Mouse (Mus musculus) spleen, adult 2 months (tissue): ENCODE measurements around the gene Capn6. TPM values are rescaled to one million over a fixed set of nuclear protein-coding genes. Genes with fewer than 3 reads are reported as not detected.

Experiments
- DNase-seq, 2 experiments: peaks; one replicate each; pipeline versions ENCODE4 v3.0.0 to v3.0.0-alpha.2; 2012 to 2021; ENCODE audit warnings: low spot score in 2 of 2, low read depth in 1 of 2
- H3K27ac ChIP-seq: fragments of 200-500 bp; 2 replicates; pipeline ENCODE4 v1.5.1; 2012; ENCODE audit warnings: low read length, inconsistent platforms; ENCODE audit not compliant: insufficient read depth
- H3K27me3 ChIP-seq: fragments of 200-500 bp; 2 replicates; pipeline ENCODE4 v1.6.1; 2012; ENCODE audit warnings: mild to moderate bottlenecking, moderate library complexity, low read length, inconsistent platforms; ENCODE audit not compliant: control insufficient read depth, insufficient read depth
- H3K36me3 ChIP-seq: fragments of 200-500 bp; 2 replicates; pipeline ENCODE4 v1.6.1; 2012; ENCODE audit warnings: mild to moderate bottlenecking, low read length, inconsistent platforms; ENCODE audit not compliant: control insufficient read depth, insufficient read depth
- H3K4me1 ChIP-seq: fragments of 200-500 bp; 2 replicates; pipeline ENCODE4 v1.6.1; 2011; ENCODE audit warnings: inconsistent platforms; ENCODE audit not compliant: control insufficient read depth, insufficient read depth, insufficient read length
- H3K4me3 ChIP-seq: fragments of 200-500 bp; 2 replicates; pipeline ENCODE4 v1.5.1; 2011; ENCODE audit warnings: mild to moderate bottlenecking, inconsistent platforms; ENCODE audit not compliant: insufficient read depth, insufficient read length; ENCODE audit errors: extremely low read depth
- CTCF ChIP-seq: fragments of 200-500 bp; IDR thresholded peaks from 2 replicates; pipeline ENCODE4 v1.5.1; 2011; ENCODE audit warnings: mild to moderate bottlenecking, inconsistent platforms; ENCODE audit not compliant: insufficient read depth, insufficient read length, insufficient replicate concordance; ENCODE audit errors: extremely low read depth
- POLR2A ChIP-seq: fragments of 200-500 bp; IDR thresholded peaks from 2 replicates; pipeline ENCODE4 v1.6.1; 2011; ENCODE audit warnings: low read depth, low read length, inconsistent platforms
- WGBS: fragments of 180-500 bp; shearing (Covaris S2); methylation state at CpG from one replicate; pipeline ENCODE4 v1.1.7; 2018; 5-methylcytosine and 5-hydroxymethylcytosine counted together
- polyA plus RNA-seq: library from polyadenylated mRNA; depleted of rRNA; stranded (reverse); fragments of >200 nt; gene quantifications from 2 replicates; pipeline ENCODE4 v1.2.3, GENCODE M21; 2012; rRNA removed

The Capn6 gene
- 0.07 and 0.11 TPM in 2 replicates for polyA plus RNA-seq

DNA sequence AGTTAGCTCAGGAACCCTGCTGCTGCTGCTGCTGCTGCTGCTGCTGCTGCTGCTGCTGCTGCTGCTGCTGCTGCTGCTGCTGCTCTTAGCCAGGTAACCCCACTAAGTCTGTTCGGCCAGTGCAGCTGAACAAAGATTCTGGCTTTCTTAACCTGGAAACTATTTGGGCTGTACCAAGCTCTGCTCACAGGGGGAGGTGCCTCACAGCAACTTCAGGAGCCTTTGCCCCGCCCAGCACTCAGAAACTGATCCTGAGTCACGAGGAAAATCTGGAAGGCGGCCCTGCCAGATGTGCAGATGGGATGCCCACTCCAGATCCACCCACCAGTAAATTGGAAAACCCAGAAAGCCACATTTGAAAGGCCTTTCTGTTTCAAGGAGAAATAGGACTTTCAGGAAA, at the start of gene Capn6:
Gene Capn6, minus strand, starts transcription at position 203 of the 400 bp plus-strand sequence.
- TF ChIP-seq CTCF, result no peak
- TF ChIP-seq POLR2A, result no peak
- no peak for DNase-seq
- no peak within 1 kb of the TSS for H3K4me3 ChIP-seq
- H3K36me3 ChIP-seq, result no peaks in the 10 kb centered on the region
- no peaks in the 10 kb centered on the region for H3K4me1 ChIP-seq
- H3K27ac ChIP-seq, result no peak within 1 kb of the TSS
- WGBS, result 65% methylated on average over 4 of the region's 4 CpGs
- H3K27me3 ChIP-seq, result no peaks in the 10 kb centered on the region

DNA sequence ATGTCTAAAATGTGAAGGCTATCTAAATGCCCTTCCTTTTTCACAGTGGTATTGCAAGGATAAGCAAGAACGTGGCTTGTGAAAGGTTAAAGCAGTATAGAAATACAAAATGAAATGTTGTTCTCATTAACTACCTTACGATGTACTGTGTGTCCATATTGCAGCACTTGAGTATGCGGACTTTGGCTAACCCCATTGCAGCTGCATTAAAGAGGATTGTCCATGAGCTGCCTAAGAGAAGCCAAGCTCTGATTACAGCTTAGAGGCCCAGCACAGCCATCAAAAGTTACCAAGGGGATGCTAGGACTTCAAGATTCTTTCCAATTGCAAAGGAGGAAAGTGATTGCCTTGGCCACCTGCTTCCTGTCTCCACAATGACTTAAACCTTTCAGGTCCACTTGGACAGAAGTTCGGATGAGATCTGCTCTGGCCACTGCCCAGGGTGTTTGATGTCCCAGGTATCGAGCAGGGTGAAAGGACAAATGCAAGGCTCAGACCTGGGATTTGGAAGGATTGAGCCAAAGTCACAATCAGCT, 40.0 kb upstream of the Capn6 start:
- Histone ChIP-seq H3K36me3 (no peaks in the 10 kb centered on the region), H3K4me3 (no peak overlapping the region), H3K27me3 (no peaks in the 10 kb centered on the region), H3K4me1 (no peaks in the 10 kb centered on the region), H3K27ac (no peak overlapping the region)
- no peak for TF ChIP-seq CTCF
- TF ChIP-seq POLR2A, result no peak
- no peak for DNase-seq
- WGBS, result 80% methylated on average over 5 of the region's 5 CpGs

DNA sequence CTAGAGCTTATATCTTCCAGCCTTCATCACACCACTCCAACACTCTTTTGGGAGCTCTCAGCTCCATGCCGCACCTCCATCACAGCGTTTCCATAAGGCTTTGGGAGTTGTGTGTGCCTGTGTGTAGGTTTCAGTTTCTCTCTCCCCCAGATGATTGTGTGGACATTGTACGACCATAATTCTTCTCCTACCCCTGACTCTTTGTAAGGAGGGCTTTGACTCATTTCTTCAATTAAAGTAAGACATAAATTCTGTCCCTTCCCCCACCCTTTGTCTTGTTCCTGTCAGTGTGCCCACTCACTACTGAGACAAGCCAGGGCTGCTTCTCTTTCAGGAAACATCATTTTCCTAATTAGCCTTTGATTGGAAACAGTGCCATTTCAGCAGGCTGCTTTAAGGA, 24.1 kb upstream of the Capn6 start:
- Histone ChIP-seq H3K4me3 (no peak overlapping the region), H3K27ac (no peak overlapping the region), H3K4me1 (no peaks in the 10 kb centered on the region), H3K36me3 (no peaks in the 10 kb centered on the region), H3K27me3 (no peaks in the 10 kb centered on the region)
- DNase-seq, result no peak
- no peak for TF ChIP-seq POLR2A
- TF ChIP-seq CTCF, result no peak
- 83% methylated on average over 3 of the region's 3 CpGs for WGBS

DNA sequence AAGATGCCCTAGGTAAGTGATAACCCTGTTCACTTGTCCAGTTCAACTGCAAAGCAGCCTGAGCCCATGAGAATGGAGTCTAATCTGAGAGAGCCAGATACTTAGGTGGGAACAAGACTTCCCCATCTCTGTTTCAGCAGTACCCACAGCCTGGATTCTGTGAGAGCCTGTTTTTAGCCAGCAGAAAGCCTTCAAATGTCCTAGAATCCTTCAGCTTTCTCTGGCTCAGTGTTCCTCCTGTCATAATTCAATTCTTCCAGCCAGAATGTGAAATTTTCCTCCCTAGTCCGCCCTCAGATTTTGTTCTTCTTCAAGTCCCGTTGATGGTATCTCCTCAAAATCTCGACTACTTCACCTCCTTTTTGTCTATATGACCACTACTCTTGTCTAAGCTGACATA, 22.8 kb upstream of the Capn6 start:
- WGBS, result 76% methylated on average over 3 of the region's 3 CpGs
- Histone ChIP-seq H3K4me3 (no peak overlapping the region), H3K36me3 (no peaks in the 10 kb centered on the region), H3K27me3 (no peaks in the 10 kb centered on the region), H3K4me1 (no peaks in the 10 kb centered on the region), H3K27ac (no peak overlapping the region)
- TF ChIP-seq CTCF, result no peak
- TF ChIP-seq POLR2A, result no peak
- no peak for DNase-seq

DNA sequence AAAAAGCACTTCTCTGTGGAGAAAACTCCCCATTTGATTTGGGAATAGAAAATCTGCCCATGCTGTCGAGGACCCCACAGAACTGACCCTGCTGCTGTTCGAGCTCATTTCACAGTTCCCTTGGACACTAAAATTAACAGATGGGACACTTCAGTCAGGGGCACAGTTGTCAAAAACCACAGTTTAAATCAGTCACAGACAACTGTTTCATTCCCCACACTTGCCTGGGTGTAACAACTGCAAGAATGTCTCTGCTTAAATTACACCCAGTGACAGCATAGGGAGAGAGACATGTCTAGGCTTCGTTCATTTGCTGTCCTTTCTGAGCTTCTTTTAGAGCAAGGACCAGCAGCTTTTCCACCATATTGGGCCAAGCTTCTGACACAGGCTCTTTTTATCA, 19.4 kb upstream of the Capn6 start:
- Histone ChIP-seq H3K27me3 (no peaks in the 10 kb centered on the region), H3K36me3 (no peaks in the 10 kb centered on the region), H3K27ac (no peak overlapping the region), H3K4me1 (no peaks in the 10 kb centered on the region), H3K4me3 (no peak overlapping the region)
- no peak for TF ChIP-seq CTCF
- no peak for TF ChIP-seq POLR2A
- DNase-seq, result no peak
- 77% methylated on average over 3 of the region's 3 CpGs for WGBS

DNA sequence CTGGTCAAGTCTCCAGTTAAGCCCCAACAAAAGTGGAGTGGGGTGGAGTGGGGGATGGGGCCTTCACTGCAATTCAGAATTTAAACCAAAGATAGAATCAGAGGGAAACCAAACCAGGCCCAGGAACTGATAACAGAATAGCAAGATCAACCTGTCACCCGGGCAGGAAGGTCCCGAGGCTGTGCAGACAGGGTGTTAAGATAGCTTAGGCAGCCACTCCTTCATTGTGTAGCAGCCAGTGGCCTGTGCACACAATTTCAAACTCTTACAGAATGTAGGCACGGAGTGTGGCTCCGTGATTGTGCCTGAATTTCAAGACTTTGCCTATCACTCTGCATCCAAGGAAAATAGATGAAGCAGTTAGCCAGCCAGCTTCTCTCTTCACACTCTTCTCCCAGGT, 693 bp downstream of the Capn6 start:
- DNase-seq, result no peak
- WGBS, result 60% methylated on average over 4 of the region's 4 CpGs
- no peak overlapping the region for H3K4me3 ChIP-seq
- H3K27me3 ChIP-seq, result no peaks in the 10 kb centered on the region
- no peak for TF ChIP-seq CTCF
- TF ChIP-seq POLR2A, result no peak
- H3K4me1 ChIP-seq, result no peaks in the 10 kb centered on the region
- H3K27ac ChIP-seq, result no peak overlapping the region
- H3K36me3 ChIP-seq, result no peaks in the 10 kb centered on the region

DNA sequence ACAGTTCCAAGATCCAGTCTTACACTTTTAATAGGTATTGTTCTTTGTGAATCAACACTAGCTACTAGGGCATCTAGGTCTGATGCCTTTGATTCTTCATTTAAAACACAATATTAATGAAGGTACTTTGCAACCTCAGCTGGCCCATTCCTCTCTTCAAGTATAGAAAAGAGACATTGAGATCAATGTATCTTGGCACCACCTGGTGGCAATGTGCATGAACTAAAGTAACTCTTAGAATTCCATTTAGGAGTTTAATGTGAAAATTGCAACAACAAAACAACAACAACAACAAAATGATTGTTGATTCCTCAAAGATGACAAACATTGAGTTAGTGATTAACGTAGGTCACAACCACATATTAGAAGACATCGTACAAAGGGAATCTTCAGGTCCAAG, 8.3 kb downstream of the Capn6 start:
- Histone ChIP-seq H3K36me3 (no peaks in the 10 kb centered on the region), H3K4me3 (no peak overlapping the region), H3K27me3 (no peaks in the 10 kb centered on the region), H3K4me1 (no peaks in the 10 kb centered on the region), H3K27ac (no peak overlapping the region)
- TF ChIP-seq CTCF (no peak), POLR2A (no peak)
- DNase-seq, result no peak
- WGBS, result 86% methylated on average over 2 of the region's 2 CpGs

DNA sequence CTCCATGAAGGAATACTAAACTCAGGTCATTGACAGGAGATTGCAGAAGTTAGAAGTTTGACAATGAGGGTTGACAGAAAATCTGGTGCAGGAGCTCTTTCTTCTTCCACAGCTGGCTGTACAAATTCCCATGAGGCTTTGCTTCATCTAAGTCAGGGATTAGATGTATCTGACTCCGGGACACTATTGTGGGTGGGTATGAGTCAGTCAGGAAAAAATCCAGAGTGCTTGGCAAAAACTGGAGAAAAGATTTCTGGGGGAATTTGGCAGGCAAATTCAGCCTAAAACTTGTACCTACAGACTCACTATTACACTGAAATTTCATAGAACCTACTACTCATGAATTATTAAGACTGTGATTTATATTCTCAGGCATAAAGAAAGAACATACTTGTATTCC, 11.3 kb downstream of the Capn6 start:
- H3K4me1 ChIP-seq, result no peaks in the 10 kb centered on the region
- TF ChIP-seq POLR2A, result no peak
- no peaks in the 10 kb centered on the region for H3K27me3 ChIP-seq
- H3K4me3 ChIP-seq, result no peak overlapping the region
- 68% methylated on average over 1 of the region's 1 CpGs for WGBS
- H3K27ac ChIP-seq, result no peak overlapping the region
- no peak for DNase-seq
- no peaks in the 10 kb centered on the region for H3K36me3 ChIP-seq
